Mouse (Mus musculus) limb, embryonic 15.5 days (tissue): ENCODE data around the gene Zfp560. TPM values are rescaled to one million over a fixed set of nuclear protein-coding genes. Genes with fewer than 3 reads are reported as not detected.

Source experiments
- polyA plus RNA-seq: library from polyadenylated mRNA; unstranded; fragments of >200 nt; fragmentation: Nextera tagmentation; extraction: Ambion mirVana; gene quantifications from 2 replicates; pipeline ENCODE4 v1.2.1, GENCODE M21; 2015

The Zfp560 gene
- polyA plus RNA-seq, 1 experiment from 2014 or later, result 31.8 TPM

Other genes starting within 250 kb of the Zfp560 start
- gene Olfr870, start 211.1 kb downstream of the Zfp560 start, polyA plus RNA-seq, result not detected in 2 replicates
- gene Olfr871, start 173.0 kb downstream of the Zfp560 start, polyA plus RNA-seq, result not detected in 2 replicates
- not detected in 2 replicates for gene Olfr872, start 148.1 kb downstream of the Zfp560 start, polyA plus RNA-seq
- gene Olfr39, start 102.8 kb downstream of the Zfp560 start, polyA plus RNA-seq, result not detected in 2 replicates
- not detected in 2 replicates for gene Olfr873, start 86.6 kb downstream of the Zfp560 start, polyA plus RNA-seq
- not detected in 2 replicates for gene Olfr18, start 49.1 kb downstream of the Zfp560 start, polyA plus RNA-seq
- 14.8 and 17.3 TPM in 2 replicates for gene Zfp26, start 75.0 kb upstream of the Zfp560 start, polyA plus RNA-seq
- gene Zfp426, start 107.6 kb upstream of the Zfp560 start, polyA plus RNA-seq, result 19.1 and 19.4 TPM in 2 replicates
- gene Zfp266, start 136.2 kb upstream of the Zfp560 start, polyA plus RNA-seq, result 93.6 and 110 TPM in 2 replicates
- gene Zfp846, start 196.1 kb upstream of the Zfp560 start, polyA plus RNA-seq, result 16.8 and 18.9 TPM in 2 replicates